Mouse (Mus musculus): Measurements from ENCODE around the gene Runx2.

Runx2 gene

DNA sequence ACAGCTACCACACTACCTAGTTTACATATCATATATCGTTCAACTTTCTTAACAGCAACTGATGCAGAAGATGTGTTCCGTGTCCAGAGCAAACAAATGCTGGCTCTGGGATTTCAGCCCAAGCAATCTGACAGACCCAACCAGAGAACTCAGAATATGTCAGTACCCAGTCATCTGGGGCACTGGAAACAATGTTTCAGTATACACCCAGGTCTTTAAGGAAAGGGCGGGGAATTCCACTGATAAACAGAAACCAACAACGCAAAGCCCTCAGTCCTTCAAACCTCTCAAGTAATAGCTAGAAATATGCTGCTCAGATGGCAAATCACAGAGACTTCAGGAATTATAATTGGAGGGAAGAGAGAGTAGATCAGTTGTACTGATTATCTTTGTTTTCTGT lies 100.5 kb downstream of the Runx2 start:
- no peak for DNase-seq (ENCODE audit: extremely low spot score)

DNA sequence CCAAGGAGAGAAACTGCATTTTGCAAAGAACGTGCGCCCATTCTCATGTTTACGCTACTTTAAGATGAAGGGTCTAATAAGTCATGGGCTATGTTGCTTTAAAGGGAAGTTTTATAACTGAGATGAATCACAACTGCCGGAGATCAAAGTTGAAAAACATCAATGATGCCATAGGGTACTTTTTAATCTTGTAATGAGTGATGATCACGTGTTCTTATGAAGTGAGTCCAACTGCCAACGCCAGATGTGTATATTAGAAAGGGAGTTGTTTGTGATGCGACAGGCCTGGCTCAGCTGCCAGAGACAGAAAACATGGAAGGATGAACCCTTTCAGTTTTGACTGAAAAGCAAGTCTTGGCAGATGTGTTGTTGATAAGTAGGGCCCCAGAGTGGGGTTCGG lies 101.2 kb downstream of the Runx2 start:
- DNase-seq (ENCODE audit: extremely low spot score): no peak

DNA sequence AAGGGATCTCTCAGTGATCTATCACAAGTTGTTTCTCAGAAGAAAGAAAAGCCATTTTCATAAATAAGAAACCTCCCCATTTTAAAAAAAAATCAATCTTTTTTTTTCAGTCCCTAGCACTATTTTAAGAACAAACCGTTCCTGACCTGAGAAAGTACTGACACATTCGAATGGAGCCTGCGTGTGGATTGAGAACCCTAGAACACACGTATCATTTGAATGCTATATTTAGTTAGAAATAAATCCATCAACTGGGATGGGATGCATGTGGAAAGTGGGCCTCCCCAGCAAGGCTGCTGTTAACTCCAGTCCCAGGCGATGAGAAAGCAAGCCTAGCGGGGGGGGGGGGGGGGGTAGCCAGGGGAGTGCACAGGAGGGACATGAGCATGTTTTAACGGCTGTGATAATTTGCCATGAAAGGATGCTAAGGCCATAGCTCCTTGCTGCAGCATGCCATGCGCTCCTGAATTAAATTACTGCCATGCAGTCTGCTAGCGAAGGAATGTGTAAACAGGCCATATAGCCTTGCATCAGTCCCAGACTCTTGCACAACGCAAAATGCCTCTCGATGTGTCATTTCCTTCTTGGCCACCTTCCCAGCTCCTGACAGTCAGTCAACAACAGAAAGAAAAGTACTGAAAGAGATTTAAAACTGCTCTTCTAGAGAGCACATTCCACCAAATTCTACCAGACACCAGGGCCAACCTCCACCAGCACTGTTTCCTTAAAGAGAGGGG lies 104.9 kb downstream of the Runx2 start:
- DNase-seq (ENCODE audit: extremely low spot score): no peak

DNA sequence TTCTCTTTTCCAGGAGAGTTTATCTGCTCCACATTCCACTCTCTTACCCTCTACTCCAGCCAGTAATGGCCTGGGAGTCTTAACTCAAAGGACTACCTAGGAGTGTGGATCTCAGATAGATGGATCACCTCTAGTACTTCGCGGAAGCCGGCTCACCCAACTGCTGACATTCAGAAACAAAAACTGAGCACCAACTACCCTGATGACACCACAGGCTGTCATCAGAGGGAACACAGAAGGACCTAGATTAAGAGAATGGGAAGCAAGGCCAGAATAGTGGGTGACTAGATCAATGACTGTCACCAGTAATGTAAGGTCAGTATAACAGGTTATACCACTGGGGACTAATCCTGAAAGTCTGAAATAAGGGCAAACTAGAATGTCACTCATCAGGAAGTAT lies 106.6 kb downstream of the Runx2 start:
- DNase-seq (ENCODE audit: extremely low spot score): no peak

DNA sequence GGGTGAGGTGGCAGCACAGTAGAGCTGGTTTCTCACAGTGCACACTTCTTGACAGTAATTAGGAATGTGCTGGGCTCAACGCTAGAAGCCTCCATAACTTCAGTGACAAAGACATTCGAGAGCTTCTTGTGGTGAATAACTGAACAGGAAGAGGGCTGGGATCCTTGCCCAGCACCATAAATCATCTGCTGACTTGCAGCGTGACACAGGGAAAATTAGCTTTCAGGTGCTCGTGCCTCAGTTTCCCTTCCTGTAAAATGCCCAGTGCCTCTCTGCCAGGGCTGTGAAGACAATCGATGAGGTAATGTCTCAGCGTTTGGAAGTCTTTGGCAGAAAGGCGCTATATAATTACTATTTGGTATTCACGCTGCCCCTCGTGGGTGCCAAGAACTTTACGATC lies 108.1 kb downstream of the Runx2 start:
- DNase-seq (ENCODE audit: extremely low spot score): no peak

DNA sequence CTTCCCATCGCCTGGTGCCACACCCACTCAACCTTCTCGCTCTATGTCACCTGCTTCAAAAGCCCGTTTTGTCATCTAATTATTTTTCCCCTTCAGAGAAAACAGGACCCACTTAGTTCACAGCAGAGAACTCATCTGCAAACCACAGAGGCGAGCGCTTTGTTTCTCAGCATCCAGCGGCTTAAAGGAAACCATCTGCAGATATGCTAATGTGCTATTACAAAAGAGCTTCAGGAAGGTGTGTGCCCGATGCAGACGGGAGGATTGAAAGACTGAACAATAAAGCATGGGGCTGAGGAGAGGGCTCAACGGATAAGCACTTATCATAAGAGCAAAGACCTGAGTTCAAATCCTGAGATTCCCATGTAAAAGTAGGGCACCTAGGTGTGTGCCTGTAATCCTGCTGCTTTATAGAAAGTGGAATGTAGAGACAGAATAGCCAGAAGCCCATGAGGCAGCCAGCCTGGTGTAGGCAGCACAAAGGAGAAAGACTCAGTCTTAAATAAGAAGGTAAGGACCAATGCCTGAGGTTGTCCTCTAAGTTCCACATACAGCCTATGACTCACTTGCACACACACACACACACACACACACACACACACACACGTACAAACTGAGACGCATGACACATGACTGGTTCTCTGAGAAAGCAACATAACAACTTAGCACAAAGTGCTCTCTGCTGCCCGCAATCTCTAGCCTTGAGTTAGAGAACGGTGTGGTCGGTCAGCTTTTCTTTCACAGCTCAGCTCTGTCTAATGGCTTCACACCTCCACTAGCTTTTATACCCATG lies 111.9 kb downstream of the Runx2 start:
- DNase-seq (ENCODE audit: extremely low spot score): no peak

GRCm38 (mm10) chr17:44701531-44701930 lies 113.1 kb downstream of the Runx2 start:
- DNase-seq (ENCODE audit: extremely low spot score): no peak

DNA sequence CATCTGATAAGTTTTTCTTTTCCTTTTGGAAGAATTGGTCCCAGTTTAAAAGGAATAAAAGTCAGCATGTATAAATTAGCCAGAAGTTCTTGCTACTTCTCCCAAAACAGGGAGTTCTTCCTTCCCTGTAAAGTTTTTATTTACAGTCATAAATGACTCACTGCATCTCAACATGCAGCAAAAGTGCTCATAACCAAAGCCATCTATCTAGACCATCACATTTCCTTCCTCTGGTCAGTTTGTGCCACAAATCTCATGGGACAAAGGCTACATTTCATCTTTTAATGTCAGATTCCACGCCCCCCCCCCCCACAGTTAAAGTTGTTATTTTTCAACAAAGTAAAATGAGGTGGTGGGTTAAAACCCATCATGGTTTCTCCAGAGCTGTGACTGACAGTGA lies 114.3 kb downstream of the Runx2 start:
- no peak for DNase-seq (ENCODE audit: extremely low spot score)

DNA sequence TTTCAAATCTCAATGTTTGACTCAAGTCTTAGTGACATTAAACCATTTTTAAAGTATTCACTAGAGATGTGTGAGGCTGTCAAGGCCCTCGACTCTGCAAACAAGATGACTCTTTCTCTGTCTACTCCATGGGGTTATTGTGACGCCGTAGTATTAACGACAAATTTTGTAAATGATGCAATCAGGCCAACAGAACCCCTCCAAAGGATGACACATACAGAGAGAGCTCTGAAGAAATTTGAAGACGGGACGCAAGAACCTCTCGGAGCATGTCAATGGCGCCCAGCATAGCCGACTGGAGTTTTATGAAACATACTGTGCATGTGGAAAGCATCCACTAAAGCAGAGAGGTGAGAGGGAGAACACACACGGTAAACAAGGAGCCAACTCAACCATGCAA lies 117.5 kb downstream of the Runx2 start:
- DNase-seq (ENCODE audit: extremely low spot score): no peak

- DNase-seq (ENCODE audit: extremely low spot score): no peak
Observed at GRCm38 (mm10) chr17:44693552-44693951, 121.0 kb downstream of the Runx2 start.

DNA sequence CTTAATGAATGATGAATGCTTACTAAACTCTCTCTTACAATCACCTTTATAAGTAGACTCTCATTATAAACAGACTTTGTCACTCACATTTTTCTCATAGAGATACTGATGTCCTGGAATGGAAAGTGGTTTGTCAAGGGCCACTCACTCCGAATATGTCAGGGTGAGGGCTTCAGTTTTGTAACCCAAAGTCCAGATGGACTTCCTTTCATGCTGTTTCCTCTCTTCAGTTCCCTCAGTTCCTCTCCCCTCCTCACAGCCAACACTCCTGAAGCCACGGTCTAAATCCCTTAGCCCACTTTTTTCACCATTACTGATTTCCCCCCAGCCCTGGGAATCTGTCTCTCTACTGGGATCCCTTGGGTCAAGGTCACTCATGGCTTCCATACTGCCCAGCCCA lies 123.1 kb downstream of the Runx2 start:
- DNase-seq (ENCODE audit: extremely low spot score): no peak

DNA sequence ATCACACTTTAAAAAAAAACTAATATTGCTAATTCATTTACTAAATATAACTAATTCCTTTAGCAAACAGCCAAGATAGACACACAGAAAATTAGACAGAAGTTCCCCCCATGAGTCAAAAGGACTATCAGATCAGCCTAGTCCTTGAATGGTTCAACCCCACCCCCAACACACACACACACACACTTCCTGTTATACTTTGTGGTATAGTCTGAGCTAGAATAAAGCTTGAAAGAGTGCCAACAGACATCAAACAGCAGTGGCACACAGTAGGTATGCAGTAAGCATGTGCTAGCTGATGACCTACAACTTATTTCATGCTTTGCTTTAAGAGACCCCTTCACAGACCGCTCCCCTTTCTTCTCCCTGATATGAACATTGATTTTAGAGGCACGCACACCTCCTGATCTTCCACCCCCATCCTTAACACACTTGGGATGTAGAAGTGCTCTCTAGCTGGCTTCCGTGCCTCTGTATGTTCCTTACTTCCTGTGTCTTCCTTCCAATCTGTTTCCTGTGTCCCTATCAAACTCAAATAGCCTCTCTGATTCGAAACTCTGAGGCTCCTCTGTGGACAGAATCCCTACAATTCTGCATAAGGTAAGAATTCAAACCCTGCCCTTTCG lies 124.1 kb downstream of the Runx2 start:
- no peak for DNase-seq (ENCODE audit: extremely low spot score)

DNA sequence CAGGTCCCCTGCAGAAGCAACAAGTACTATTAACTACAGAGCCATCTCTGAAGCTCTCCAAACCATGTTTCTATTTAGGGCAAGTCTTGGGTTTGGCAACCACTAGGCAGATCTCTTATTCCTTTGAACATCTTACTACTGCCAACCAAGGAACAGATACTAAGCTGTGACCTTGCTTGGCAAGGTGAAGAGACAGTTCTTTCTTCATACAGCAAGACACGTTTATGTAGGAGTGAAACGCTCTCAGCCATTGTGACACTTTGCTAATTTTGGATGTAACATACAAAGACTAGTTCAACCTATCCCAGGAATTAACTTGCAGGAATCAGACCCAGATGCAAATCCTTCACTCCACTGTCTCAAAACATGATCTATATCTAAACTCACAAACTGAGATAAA lies 126.3 kb downstream of the Runx2 start:
- DNase-seq (ENCODE audit: extremely low spot score): no peak

DNA sequence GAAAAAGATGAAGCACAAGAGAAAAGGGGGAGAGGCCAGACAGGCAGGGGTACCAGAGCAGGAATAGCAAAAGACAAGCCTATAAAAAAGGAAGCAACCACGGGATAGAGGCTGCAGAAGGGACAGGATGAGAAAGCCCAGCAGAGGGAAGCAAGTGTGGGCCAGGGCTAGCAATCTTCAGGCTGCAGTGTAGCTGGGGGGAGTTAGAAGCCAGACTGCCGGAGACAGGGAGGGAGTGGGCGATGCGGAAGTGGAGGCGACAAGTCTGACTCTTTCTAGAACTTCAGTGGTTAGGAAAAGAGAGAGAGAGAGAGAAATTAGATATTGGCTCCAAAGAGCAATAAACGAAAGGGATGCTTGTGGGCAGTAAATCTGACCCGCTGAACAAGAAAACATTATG lies 129.1 kb downstream of the Runx2 start:
- no peak for DNase-seq (ENCODE audit: extremely low spot score)

DNA sequence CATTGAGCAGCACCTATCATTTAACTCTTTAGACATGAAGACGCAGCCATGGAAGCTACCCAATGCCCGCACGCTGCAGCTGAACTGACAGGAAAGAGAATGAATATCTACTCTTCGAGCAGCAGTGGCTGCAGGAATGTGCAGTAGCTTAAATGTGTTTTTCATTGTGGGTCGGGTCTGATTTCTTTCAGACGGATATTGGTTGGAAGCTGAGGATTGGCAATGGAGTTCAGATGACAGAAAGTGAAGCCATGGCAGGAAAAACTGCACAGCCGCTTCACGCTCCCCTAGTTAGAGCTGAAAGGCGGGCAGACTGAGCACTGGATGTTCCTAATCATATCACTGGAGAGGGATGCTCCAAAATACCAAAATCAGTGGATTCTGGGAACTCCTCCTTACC lies 131.6 kb downstream of the Runx2 start:
- no peak for DNase-seq (ENCODE audit: extremely low spot score)

- DNase-seq (ENCODE audit: extremely low spot score): no peak
Observed at GRCm38 (mm10) chr17:44677782-44678181, 136.8 kb downstream of the Runx2 start.

GRCm38 (mm10) chr17:44672806-44673205 lies 141.8 kb downstream of the Runx2 start:
- no peak for DNase-seq (ENCODE audit: extremely low spot score)

DNA sequence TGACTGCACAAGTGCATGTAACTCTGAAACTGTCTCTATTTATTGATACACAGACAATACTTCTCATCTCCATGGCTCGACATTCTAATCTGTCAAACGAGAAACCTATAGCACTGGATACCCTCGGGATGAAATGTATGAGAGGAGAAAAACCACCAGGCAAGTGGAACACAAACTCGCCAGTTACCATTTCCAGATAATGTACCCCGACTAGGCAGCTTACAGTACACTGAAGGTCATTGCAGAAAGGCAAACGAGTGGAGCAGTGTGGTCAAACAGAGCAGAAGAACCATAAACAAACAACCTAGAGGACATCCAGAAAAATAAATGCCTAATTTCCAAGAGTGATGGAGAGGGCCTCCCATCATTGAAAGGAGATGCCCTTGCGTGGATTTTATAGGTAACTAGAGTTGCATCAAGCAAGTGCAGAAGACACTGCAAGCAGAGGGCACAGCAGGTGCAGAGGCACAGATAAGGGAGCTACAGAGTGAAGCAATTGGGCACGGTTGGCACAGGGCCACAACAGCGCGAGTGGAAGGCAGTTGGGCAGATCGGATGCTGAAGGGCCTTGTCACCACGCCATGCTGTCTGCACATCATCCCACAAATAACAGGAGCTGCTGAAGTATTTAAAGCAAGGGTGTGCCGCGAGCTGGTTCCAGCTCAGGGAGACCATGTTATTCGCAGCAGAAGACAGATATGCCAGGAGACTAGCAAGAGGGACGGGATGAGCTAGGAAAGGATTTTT lies 142.5 kb downstream of the Runx2 start:
- DNase-seq (ENCODE audit: extremely low spot score): no peak

DNA sequence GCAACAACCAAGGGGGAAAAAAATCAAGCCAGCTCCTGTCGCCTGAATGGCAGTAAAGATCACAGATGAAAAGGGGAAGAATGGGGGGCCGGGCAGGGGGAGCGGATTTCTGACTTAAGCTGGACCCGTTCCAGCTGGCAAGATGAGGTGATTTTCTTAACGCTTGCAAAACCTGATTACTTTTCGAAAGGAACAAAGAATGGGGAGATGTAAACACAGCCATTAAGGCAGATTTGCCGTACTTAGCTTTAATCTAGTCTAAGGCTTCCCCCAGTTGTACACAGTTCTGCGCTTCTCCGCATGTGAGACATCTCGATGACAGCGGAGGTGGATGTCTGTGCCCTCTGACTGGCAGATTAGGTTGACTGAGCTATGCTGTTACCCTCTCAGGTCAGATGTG lies 144.6 kb downstream of the Runx2 start:
- no peak for DNase-seq (ENCODE audit: extremely low spot score)

DNA sequence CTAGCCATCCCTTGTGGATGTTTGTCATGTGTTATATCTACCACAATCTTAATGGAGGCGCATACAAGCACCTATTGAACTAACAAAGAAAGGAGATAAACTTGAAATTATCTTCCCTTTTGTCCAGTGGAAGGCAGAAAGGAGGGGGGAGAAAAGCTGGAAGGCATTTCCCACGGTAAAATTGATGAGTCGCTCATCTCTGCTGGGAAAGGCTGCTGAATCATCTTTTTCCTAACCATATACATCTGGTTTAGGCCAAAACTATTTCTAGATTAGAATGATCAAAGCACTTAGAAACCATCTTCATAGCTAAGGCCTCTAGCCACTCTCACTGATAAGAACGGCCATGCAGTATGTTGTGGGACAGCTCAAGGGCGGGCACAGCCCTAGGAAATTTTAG lies 147.3 kb downstream of the Runx2 start:
- DNase-seq (ENCODE audit: extremely low spot score): no peak

GRCm38 (mm10) chr17:44663872-44664271 lies 150.7 kb downstream of the Runx2 start:
- no peak for DNase-seq (ENCODE audit: extremely low spot score)

DNA sequence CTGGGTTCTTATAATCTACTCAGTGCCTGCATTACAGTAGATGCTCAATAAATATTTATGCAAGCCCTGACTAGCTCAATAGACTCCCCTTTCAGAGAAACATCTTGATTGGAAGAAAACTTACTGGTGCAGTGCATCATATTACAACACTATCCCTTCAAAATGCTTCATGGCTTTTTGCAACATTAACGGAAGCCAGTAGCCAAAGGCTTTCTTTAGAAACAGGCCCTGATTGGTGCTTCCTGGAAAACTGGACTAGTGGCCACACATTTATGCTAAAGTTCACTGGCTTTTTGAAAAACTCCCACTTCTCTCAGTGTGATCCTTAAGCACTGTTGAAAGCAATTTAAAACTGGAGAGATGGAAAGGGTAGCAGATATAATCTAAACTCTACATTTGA lies 151.4 kb downstream of the Runx2 start:
- no peak for DNase-seq (ENCODE audit: extremely low spot score)
